Mouse (Mus musculus) urinary bladder, postnatal 36 days (tissue): Measurements from ENCODE around the gene Mvb12a.
A peak's percentile ranks its signal among the peaks of the same experiment; 100 is the strongest.

Experiments used
- DNase-seq, 2 experiments: peaks; one replicate each; pipeline ENCODE4 v3.0.0; 2022; ENCODE audit warnings: low spot score in 2 of 2, mixed read lengths in 1 of 2

Mvb12a gene

GRCm38 (mm10) chr8:71563992-71564391 is 21.3 kb downstream of the Mvb12a start:
- DNase-seq: no peak

GRCm38 (mm10) chr8:71566501-71566900 is 23.8 kb downstream of the Mvb12a start, which contains the start of gene Nxnl1:
Gene Nxnl1, minus strand, starts transcription at chr8:71566601.
- DNase-seq: no peak

- no peak for DNase-seq
Observed at GRCm38 (mm10) chr8:71567587-71567986, 24.9 kb downstream of the Mvb12a start.

- DNase-seq: peak in 1 of 2 experiments; percentile 76
Observed at GRCm38 (mm10) chr8:71568387-71568937, 25.7 kb downstream of the Mvb12a start, which contains the start of gene Slc27a1. Gene Slc27a1, plus strand, starts transcription at chr8:71568882.

GRCm38 (mm10) chr8:71568941-71569340 is 26.2 kb downstream of the Mvb12a start:
- DNase-seq: no peak

- peak; percentile 92 to 94 for DNase-seq
Observed at GRCm38 (mm10) chr8:71569366-71570290, 26.9 kb downstream of the Mvb12a start.

GRCm38 (mm10) chr8:71570291-71570954 is 27.7 kb downstream of the Mvb12a start:
- DNase-seq: peak in 1 of 2 experiments; percentile 95

- no peak for DNase-seq
Observed at GRCm38 (mm10) chr8:71572077-71572476, 29.4 kb downstream of the Mvb12a start.

GRCm38 (mm10) chr8:71572847-71573633 is 30.3 kb downstream of the Mvb12a start:
- DNase-seq: peak in 1 of 2 experiments; percentile 72

- no peak for DNase-seq
Observed at GRCm38 (mm10) chr8:71574426-71574825, 31.7 kb downstream of the Mvb12a start.

- no peak for DNase-seq
Observed at GRCm38 (mm10) chr8:71575020-71575419, 32.3 kb downstream of the Mvb12a start.

GRCm38 (mm10) chr8:71577856-71578387 is 35.2 kb downstream of the Mvb12a start:
- no peak for DNase-seq

- no peak for DNase-seq
Observed at GRCm38 (mm10) chr8:71579009-71579408, 36.3 kb downstream of the Mvb12a start.

GRCm38 (mm10) chr8:71579476-71579875 is 36.8 kb downstream of the Mvb12a start:
- no peak for DNase-seq

GRCm38 (mm10) chr8:71580201-71580600 is 37.5 kb downstream of the Mvb12a start:
- no peak for DNase-seq

- DNase-seq: no peak
Observed at GRCm38 (mm10) chr8:71586891-71587290, 44.2 kb downstream of the Mvb12a start.

- no peak for DNase-seq
Observed at GRCm38 (mm10) chr8:71588762-71589161, 46.0 kb downstream of the Mvb12a start.

GRCm38 (mm10) chr8:71591017-71591416 is 48.3 kb downstream of the Mvb12a start:
- DNase-seq: no peak

GRCm38 (mm10) chr8:71591471-71592373 is 49.0 kb downstream of the Mvb12a start, which contains the start of gene Pgls:
Gene Pgls, plus strand, starts transcription at chr8:71592176.
- peak; percentile 88 to 94 for DNase-seq
